Mouse (Mus musculus) bone marrow macrophage, adult 2 months (primary cell): ENCODE measurements around the gene Ltbr. TPM values are rescaled to one million over a fixed set of nuclear protein-coding genes. Genes with fewer than 3 reads are reported as not detected.

Source experiments
- H3K27ac ChIP-seq: 2 replicates; pipeline ENCODE4 v1.5.1; 2012; ENCODE audit warnings: low read depth, low read length; ENCODE audit not compliant: insufficient read depth
- H3K4me1 ChIP-seq: 2 replicates; pipeline ENCODE4 v1.6.1; 2012; ENCODE audit warnings: low read length; ENCODE audit not compliant: control insufficient read depth, insufficient read depth
- H3K4me3 ChIP-seq: 2 replicates; pipeline ENCODE4 v1.5.1; 2012; ENCODE audit warnings: mild to moderate bottlenecking, low read length, moderate library complexity; ENCODE audit not compliant: insufficient read depth
- CTCF ChIP-seq: IDR thresholded peaks from 2 replicates; pipeline ENCODE4 v1.5.1; 2012; ENCODE audit warnings: low read depth, mild to moderate bottlenecking, low read length, moderate library complexity
- POLR2A ChIP-seq: IDR thresholded peaks from 2 replicates; pipeline ENCODE4 v1.6.1; 2012; ENCODE audit warnings: mild to moderate bottlenecking, low read depth, low read length, borderline replicate concordance
- polyA plus RNA-seq: library from polyadenylated mRNA; stranded (reverse); fragments of >200 nt; gene quantifications from 2 replicates; pipeline ENCODE4 v1.2.4, GENCODE M21; 2012; ENCODE audit not compliant: missing spikeins, insufficient read depth, insufficient read length

Gene Ltbr
- 55.6 and 60.0 TPM in 2 replicates for polyA plus RNA-seq

GRCm38 (mm10) chr6:125313546-125314230 is at the start of gene Ltbr:
Gene Ltbr (minus strand): TSS chr6:125313885.
- peak within 1 kb of the TSS; percentile 80 for H3K4me3 ChIP-seq
- H3K4me1 ChIP-seq, result peaks cover 16% of the 10 kb centered on the region
- TF ChIP-seq POLR2A (no peak), CTCF (no peak)
- H3K27ac ChIP-seq, result peak within 1 kb of the TSS; percentile 58

- peaks cover 36% of the 10 kb centered on the region for H3K4me1 ChIP-seq
- no peak overlapping the region for H3K27ac ChIP-seq
- no peak for TF ChIP-seq POLR2A
- no peak for TF ChIP-seq CTCF
- no peak overlapping the region for H3K4me3 ChIP-seq
These were observed 49.3 kb upstream of the Ltbr start for GRCm38 (mm10) chr6:125363021-125363420.

GRCm38 (mm10) chr6:125361467-125362291 is 48.0 kb upstream of the Ltbr start:
- no peak for TF ChIP-seq CTCF
- TF ChIP-seq POLR2A, result no peak
- Histone ChIP-seq H3K4me1 (peaks cover 31% of the 10 kb centered on the region), H3K4me3 (no peak overlapping the region), H3K27ac (no peak overlapping the region)

GRCm38 (mm10) chr6:125360846-125361245 is 47.2 kb upstream of the Ltbr start:
- Histone ChIP-seq H3K4me3 (no peak overlapping the region), H3K27ac (no peak overlapping the region), H3K4me1 (peaks cover 31% of the 10 kb centered on the region)
- no peak for TF ChIP-seq POLR2A

- Histone ChIP-seq H3K4me1 (peaks cover 39% of the 10 kb centered on the region), H3K27ac (peak overlapping the region; percentile 44), H3K4me3 (no peak overlapping the region)
- TF ChIP-seq POLR2A (no peak), CTCF (no peak; the same call in 1 of the 2 replicates)
These were observed 46.3 kb upstream of the Ltbr start for GRCm38 (mm10) chr6:125359999-125360398.

GRCm38 (mm10) chr6:125357334-125357733 is 43.6 kb upstream of the Ltbr start:
- H3K4me1 ChIP-seq, result peaks cover 62% of the 10 kb centered on the region
- no peak overlapping the region for H3K27ac ChIP-seq
- H3K4me3 ChIP-seq, result no peak overlapping the region
- TF ChIP-seq CTCF (no peak), POLR2A (no peak)

GRCm38 (mm10) chr6:125356264-125356663 is 42.6 kb upstream of the Ltbr start:
- Histone ChIP-seq H3K4me3 (no peak overlapping the region), H3K27ac (no peak overlapping the region), H3K4me1 (peaks cover 73% of the 10 kb centered on the region)
- TF ChIP-seq POLR2A (no peak), CTCF (no peak)

- Histone ChIP-seq H3K4me3 (no peak overlapping the region), H3K27ac (peak overlapping the region; percentile 3; the same call in 1 of the 2 replicates), H3K4me1 (peaks cover 70% of the 10 kb centered on the region)
- TF ChIP-seq POLR2A (no peak), CTCF (no peak)
These were observed 41.6 kb upstream of the Ltbr start for GRCm38 (mm10) chr6:125355197-125355741.

- Histone ChIP-seq H3K4me3 (peak overlapping the region; percentile 9), H3K27ac (peak overlapping the region; percentile 61), H3K4me1 (peaks cover 63% of the 10 kb centered on the region)
- TF ChIP-seq CTCF (no peak), POLR2A (no peak)
These were observed 40.9 kb upstream of the Ltbr start for GRCm38 (mm10) chr6:125354352-125355151.
